Mouse (Mus musculus) liver, embryonic 16.5 days (tissue): ENCODE results near the gene Gpn3. TPM values are rescaled to one million over a fixed set of nuclear protein-coding genes. Genes with fewer than 3 reads are reported as not detected.
A peak's percentile ranks its signal among the peaks of the same experiment; 100 is the strongest.

Source experiments
- ATAC-seq: fragments of 200-750 bp; cut with Nextera tagmentation; 2 replicates; pipeline ENCODE4 v1.8.0; 2017; ENCODE audit warnings: low read depth, mild to moderate bottlenecking, moderate number of reproducible peaks, moderate library complexity
- H3K27ac ChIP-seq: fragments of 300-500 bp; sonication (generic); 2 replicates; pipeline ENCODE4 v1.5.1; 2014; ENCODE audit warnings: mild to moderate bottlenecking, low read length
- H3K27me3 ChIP-seq: fragments of 300-500 bp; sonication (generic); 2 replicates; pipeline ENCODE4 v1.6.1; 2014; ENCODE audit warnings: low read depth, low read length, mixed read lengths; ENCODE audit not compliant: control insufficient read depth, insufficient read depth
- H3K36me3 ChIP-seq: fragments of 300-500 bp; sonication (generic); 2 replicates; pipeline ENCODE4 v1.6.1; 2014; ENCODE audit warnings: mild to moderate bottlenecking; ENCODE audit not compliant: control insufficient read depth, insufficient read depth
- H3K4me1 ChIP-seq: fragments of 300-500 bp; sonication (generic); 2 replicates; pipeline ENCODE4 v1.6.1; 2014; ENCODE audit warnings: low read depth, low read length, mixed read lengths; ENCODE audit not compliant: control insufficient read depth
- H3K4me2 ChIP-seq: fragments of 300-500 bp; sonication (generic); 2 replicates; pipeline ENCODE4 v1.6.1; 2014; ENCODE audit warnings: low read depth, low read length, mixed read lengths
- H3K4me3 ChIP-seq: fragments of 300-500 bp; sonication (generic); 2 replicates; pipeline ENCODE4 v1.5.1; 2014; ENCODE audit warnings: low read depth, mild to moderate bottlenecking, low read length
- H3K9ac ChIP-seq: fragments of 300-500 bp; sonication (generic); 2 replicates; pipeline ENCODE4 v1.6.1; 2014; ENCODE audit warnings: low read depth, low read length
- H3K9me3 ChIP-seq: fragments of 300-500 bp; sonication (generic); replicated peaks from 2 replicates; pipeline ENCODE4 v1.6.1; 2016; ENCODE audit warnings: low read length; ENCODE audit not compliant: control insufficient read depth
- WGBS: fragments of 180-500 bp; shearing (Covaris S2); extraction: QIAGEN DNeasy Blood & Tissue Kit; methylation state at CpG from one replicate; pipeline ENCODE4 v1.1.7; 2014; ENCODE audit not compliant: insufficient replicate concordance; 5-methylcytosine and 5-hydroxymethylcytosine counted together
- polyA plus RNA-seq: library from polyadenylated mRNA; unstranded; fragments of >200 nt; fragmentation: Nextera tagmentation; extraction: Ambion mirVana; gene quantifications from 2 replicates; pipeline ENCODE4 v1.2.1, GENCODE M21; 2015

The Gpn3 gene
- polyA plus RNA-seq, 1 experiment from 2014 or later = 46.8 TPM

DNA sequence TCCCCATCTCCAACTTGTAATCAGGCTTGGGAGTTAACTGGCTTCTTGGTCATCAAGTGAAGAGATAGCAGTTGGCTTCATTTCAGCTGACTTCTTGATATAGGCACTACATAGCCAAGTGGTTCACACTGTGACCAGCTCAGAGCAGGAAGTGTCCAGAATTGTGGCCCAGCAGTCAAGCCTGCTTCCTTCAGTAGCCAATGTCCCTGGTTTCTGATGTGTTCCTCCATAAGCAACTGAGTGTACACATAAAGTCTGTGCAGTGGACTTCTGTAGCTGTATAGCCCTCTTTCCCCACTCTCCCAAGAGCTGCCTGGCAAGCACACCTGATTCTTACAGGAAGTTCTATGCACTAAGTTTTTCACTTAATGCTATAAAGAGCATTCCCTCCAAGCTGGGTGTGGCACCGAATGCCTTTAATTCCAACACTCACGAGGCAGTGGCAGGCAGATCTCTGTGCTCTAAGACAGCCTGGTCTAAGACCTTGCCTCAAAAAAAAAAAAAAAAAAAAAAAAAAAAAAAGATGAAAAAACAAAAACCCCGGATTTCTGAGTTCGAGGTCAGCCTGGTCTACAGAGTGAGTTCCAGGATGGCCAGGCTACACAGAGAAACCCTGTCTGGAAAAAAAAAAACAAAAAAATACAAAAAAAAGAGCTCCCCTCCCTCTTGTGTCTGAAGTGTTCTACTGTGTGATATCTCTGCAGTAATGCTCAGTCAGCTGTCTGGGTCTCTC is 5.6 kb downstream of the Gpn3 start:
- H3K4me3 ChIP-seq = no peak overlapping the region
- WGBS = 75% methylated on average over 4 of the region's 4 CpGs

DNA sequence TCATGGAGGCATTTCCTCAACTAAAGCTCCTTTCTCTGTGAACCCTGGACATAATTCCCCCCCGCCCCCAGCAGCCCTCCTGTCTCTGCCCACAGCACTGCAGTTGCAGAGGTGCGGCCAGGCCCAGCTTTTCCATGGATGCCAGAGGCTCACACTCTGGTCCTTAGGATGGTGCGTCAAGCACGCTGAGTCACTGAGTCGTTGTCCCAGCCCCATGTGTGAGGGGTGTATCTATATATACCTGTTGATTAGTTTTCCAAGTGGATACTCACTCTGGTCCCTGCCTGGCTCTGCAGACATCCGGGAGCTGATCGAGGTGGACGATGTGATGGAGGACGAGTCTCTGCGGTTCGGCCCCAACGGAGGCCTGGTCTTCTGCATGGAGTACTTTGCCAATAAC is 6.5 kb downstream of the Gpn3 start:
- H3K4me3 ChIP-seq = no peak overlapping the region
- peaks cover 18% of the 10 kb centered on the region for H3K36me3 ChIP-seq
- H3K9ac ChIP-seq = no peak overlapping the region
- WGBS = 86% methylated on average over 12 of the region's 12 CpGs
- H3K4me2 ChIP-seq = no peak overlapping the region
- peaks cover 8% of the 10 kb centered on the region for H3K4me1 ChIP-seq
- H3K9me3 ChIP-seq = no peaks in the 10 kb centered on the region
- H3K27ac ChIP-seq = no peak overlapping the region
- no peak for ATAC-seq
- no peaks in the 10 kb centered on the region for H3K27me3 ChIP-seq

More for the DNA sequence above, 5.6 kb downstream of the Gpn3 start:
- H3K36me3 ChIP-seq = peaks cover 16% of the 10 kb centered on the region
- no peak overlapping the region for H3K9ac ChIP-seq
- H3K4me2 ChIP-seq = no peak overlapping the region
- H3K4me1 ChIP-seq = peaks cover 12% of the 10 kb centered on the region
- H3K27me3 ChIP-seq = no peaks in the 10 kb centered on the region
- no peak overlapping the region for H3K27ac ChIP-seq
- no peaks in the 10 kb centered on the region for H3K9me3 ChIP-seq
- no peak for ATAC-seq

GRCm38 (mm10) chr5:122379374-122380155 is 7.9 kb downstream of the Gpn3 start:
- Histone ChIP-seq H3K4me1 (no peaks in the 10 kb centered on the region; the same call in 1 of the 2 replicates), H3K4me2 (no peak overlapping the region), H3K4me3 (no peak overlapping the region), H3K9me3 (no peaks in the 10 kb centered on the region), H3K27ac (no peak overlapping the region), H3K9ac (no peak overlapping the region), H3K27me3 (no peaks in the 10 kb centered on the region), H3K36me3 (peaks cover 18% of the 10 kb centered on the region)
- WGBS = 51% methylated on average over 11 of the region's 11 CpGs
- peak; percentile 58 for ATAC-seq

DNA sequence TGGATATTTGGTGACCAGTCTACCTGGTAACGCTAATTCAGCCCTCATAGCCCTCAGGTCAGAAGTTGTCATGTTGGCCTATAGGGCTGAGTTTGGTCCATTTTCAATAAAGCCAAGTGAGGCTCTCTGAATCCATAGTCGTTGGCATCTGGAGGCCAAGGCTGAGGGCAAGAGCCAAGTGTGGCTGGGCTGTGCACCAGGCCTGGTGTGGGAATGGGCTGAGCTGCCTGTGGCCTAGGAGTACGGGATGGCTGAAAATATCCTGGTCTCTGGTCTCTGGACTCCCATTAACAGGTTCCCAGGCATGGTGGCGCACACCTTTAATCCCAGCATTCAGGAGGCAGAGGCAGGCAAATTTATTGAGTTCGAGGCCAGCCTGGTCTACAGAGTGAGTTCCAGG is 18.3 kb downstream of the Gpn3 start:
- Histone ChIP-seq H3K9me3 (no peaks in the 10 kb centered on the region), H3K4me2 (no peak overlapping the region), H3K4me1 (peaks cover 16% of the 10 kb centered on the region), H3K36me3 (no peaks in the 10 kb centered on the region), H3K27me3 (no peaks in the 10 kb centered on the region), H3K4me3 (no peak overlapping the region), H3K9ac (no peak overlapping the region), H3K27ac (no peak overlapping the region)
- no peak for ATAC-seq
- WGBS = 70% methylated on average over 5 of the region's 5 CpGs

DNA sequence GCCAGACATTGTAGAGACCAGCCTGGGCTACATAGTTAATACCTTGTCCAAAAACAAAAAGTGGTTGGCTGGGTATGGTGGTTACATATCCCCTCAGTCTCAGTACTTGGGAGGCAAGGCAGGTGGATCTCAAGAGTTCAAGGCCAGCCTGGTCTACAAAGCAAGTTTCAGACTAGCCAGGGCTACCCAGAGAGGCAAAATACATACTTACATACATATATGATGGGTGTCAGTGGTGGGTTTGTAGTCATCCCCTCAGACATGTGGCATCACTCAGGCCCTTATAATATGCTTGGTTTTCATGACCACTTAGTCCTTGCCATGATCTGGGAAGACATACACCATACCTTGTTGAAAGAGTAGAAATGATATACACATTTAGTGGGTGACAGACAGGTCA is 19.0 kb downstream of the Gpn3 start:
- ATAC-seq = no peak
- no peaks in the 10 kb centered on the region for H3K36me3 ChIP-seq
- no peaks in the 10 kb centered on the region for H3K9me3 ChIP-seq
- no peak overlapping the region for H3K27ac ChIP-seq
- H3K4me2 ChIP-seq = no peak overlapping the region
- no peaks in the 10 kb centered on the region for H3K27me3 ChIP-seq
- H3K9ac ChIP-seq = no peak overlapping the region
- peaks cover 16% of the 10 kb centered on the region for H3K4me1 ChIP-seq
- no peak overlapping the region for H3K4me3 ChIP-seq

DNA sequence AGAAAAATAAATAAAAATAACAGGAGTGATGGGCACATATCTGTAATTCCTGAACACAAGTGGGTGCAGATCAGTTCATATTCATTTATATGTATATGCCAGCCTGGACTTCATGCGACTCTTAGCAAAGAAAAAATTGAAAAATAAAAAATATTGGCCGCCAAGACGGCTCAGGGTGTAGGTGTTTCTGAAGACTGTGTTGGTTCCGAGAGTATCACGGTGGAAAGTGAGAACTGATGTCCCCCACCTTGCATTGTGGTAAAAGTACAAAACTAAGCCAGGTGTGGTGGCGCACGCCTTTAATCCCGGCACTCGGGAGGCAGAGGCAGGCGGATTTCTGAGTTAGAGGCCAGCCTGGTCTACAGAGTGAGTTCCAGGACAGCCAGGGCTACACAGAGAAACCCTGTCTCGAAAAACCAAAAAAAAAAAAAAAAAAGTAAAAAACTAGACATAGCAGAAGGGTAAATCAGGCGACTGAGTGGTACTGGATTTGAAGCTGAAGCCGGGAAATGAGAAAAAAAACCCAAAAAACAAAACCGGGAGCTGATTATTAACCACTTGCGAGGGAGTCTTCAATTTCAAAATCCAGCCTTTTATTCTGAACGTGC is 19.6 kb downstream of the Gpn3 start:
- H3K36me3 ChIP-seq = no peaks in the 10 kb centered on the region
- no peak for ATAC-seq
- WGBS = 46% methylated on average over 15 of the region's 16 CpGs

GRCm38 (mm10) chr5:122391786-122392180 is 20.1 kb downstream of the Gpn3 start, which contains the start of gene Arpc3:
Arpc3 (plus strand) TSS chr5:122391878.
- 0% methylated on average over 39 of the region's 39 CpGs for WGBS
- Histone ChIP-seq H3K9me3 (no peaks in the 10 kb centered on the region), H3K4me3 (peak within 1 kb of the TSS; percentile 99), H3K36me3 (peaks cover 2% of the 10 kb centered on the region; the same call in 1 of the 2 replicates), H3K27ac (peak within 1 kb of the TSS; percentile 76), H3K27me3 (no peaks in the 10 kb centered on the region), H3K9ac (peak within 1 kb of the TSS; percentile 98), H3K4me2 (peak within 1 kb of the TSS; percentile 79), H3K4me1 (peaks cover 16% of the 10 kb centered on the region)
- ATAC-seq = peak; percentile 86

More for the DNA sequence above, 19.6 kb downstream of the Gpn3 start:
- Histone ChIP-seq H3K4me2 (peak overlapping the region; percentile 55), H3K9ac (peak overlapping the region; percentile 34; the same call in 1 of the 2 replicates), H3K4me1 (peaks cover 16% of the 10 kb centered on the region), H3K4me3 (peak overlapping the region; percentile 99), H3K27ac (no peak overlapping the region), H3K27me3 (no peaks in the 10 kb centered on the region), H3K9me3 (no peaks in the 10 kb centered on the region)

- 6% methylated on average over 19 of the region's 19 CpGs for WGBS
- Histone ChIP-seq H3K27me3 (no peaks in the 10 kb centered on the region), H3K9ac (peak overlapping the region; percentile 98), H3K4me1 (peaks cover 16% of the 10 kb centered on the region), H3K4me3 (peak overlapping the region; percentile 99), H3K36me3 (peaks cover 4% of the 10 kb centered on the region; the same call in 1 of the 2 replicates), H3K4me2 (peak overlapping the region; percentile 79), H3K27ac (peak overlapping the region; percentile 76), H3K9me3 (no peaks in the 10 kb centered on the region)
- peak; percentile 35 for ATAC-seq
These were observed 20.7 kb downstream of the Gpn3 start for GRCm38 (mm10) chr5:122392227-122393004.
